Mouse (Mus musculus) adrenal gland (tissue): Measurements from ENCODE around the gene Rap1gds1.

Source experiments
- intact Hi-C: fragments of 180-260 bp; cut with DNase I; formaldehyde crosslinking; loops from one replicate; pipeline ENCODE4 v1.15.1; 2025
- long read RNA-seq, 2 experiments: library from polyadenylated mRNA; unstranded; transcript quantifications; one replicate each; pipeline ENCODE4 v2.0.0; 2020; ENCODE audit warnings: borderline replicate concordance in 1 of 2; ENCODE audit not compliant: insufficient replicate concordance in 1 of 2

Gene Rap1gds1
- long read RNA-seq, experiment 1, partial matches to known transcripts: 0 of 16 reads
- long read RNA-seq, experiment 1, other reads (novel, unspliced or antisense): 10 of 16 reads
- long read RNA-seq, experiment 2, partial matches to known transcripts: 3 of 13 reads
- long read RNA-seq, experiment 2, other reads (novel, unspliced or antisense): 3 of 13 reads

DNA sequence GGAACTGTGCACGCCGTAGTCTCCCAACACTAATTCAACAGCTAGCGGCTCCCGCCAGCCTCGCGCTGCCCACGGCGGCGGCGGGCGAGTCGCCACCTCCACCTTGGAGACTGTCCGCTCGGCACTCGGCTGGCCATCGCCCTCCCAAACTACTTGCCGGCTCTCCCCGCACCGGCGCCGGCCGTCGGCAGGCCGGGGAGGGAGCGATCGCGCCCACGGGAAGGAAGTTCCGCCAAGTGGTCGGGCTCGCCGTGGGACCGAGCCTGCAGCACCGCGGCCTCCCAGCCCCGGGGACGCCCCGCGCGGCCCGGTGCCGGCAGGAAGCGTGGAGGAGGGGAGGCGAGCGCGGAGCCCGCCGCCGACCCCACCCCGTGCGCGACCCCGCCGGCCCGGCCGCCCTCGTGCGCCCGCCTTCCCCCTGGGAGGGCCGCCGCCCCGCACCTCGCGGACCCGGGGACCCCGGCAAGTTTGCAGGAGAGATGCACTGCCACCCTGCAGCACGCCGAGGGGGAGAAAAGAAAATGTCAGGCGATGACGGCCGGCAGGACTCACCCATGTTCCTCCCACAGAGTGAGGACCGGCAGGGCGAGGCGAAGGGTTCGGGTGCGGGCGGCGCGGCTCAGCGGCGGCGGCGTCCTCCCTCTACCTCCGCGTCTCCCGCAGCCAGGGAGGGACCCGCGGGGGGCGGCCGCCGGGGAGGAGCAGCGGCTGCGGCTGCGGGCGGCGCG lies at the start of gene Rap1gds1:
TSS of gene Rap1gds1 (minus strand) at position 718 of the 728 bp plus-strand sequence.
- intact Hi-C loops: no loop called here

DNA sequence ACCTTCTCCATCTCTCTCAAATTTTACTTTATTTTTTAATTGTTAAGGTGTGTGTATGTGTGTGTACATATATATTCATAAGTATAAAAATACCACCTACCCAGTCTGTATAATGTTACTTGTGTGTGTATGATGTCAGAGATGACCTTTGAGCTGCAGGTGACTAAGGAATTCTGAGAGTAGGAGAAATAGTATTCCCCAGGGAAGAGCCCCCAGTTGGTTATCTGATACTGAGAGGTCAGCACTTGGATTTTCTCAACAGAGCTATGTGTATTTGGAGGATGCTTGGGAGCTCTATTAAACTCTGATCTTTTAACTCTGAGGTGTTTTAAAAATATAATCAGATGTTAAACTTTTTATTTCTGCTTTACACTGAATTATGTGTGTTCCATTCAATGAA lies 43.4 kb upstream of the Rap1gds1 start:
- intact Hi-C loops: no loop called here

DNA sequence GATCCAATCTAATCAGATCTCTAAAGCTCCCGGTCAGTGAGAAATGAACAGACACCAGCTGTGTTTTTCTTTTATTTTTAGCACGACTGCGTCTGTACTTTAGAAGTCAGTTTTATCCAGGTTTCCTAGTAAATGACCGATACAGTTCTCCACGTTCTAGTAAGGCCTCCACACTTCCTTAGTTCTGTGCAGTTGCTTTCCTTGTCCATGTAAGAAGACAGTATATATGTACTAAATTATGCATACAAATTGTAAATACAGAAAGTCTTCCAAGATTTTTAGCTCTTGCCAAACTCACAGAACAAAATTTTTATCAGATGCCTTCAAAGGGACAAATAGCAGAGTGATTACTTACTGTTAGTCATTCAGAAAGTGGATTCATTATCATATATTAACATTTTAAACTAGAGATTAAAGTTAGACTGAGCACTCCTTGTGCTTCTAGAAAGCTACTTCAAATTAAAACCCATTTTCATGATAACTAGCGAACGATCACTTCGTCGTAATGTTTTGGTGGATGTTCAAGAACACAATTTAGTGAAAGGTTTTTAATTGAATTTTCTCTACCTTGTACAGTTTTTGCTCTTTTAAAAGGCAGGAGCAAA lies 41.8 kb upstream of the Rap1gds1 start:
- intact Hi-C loops: no loop called here

DNA sequence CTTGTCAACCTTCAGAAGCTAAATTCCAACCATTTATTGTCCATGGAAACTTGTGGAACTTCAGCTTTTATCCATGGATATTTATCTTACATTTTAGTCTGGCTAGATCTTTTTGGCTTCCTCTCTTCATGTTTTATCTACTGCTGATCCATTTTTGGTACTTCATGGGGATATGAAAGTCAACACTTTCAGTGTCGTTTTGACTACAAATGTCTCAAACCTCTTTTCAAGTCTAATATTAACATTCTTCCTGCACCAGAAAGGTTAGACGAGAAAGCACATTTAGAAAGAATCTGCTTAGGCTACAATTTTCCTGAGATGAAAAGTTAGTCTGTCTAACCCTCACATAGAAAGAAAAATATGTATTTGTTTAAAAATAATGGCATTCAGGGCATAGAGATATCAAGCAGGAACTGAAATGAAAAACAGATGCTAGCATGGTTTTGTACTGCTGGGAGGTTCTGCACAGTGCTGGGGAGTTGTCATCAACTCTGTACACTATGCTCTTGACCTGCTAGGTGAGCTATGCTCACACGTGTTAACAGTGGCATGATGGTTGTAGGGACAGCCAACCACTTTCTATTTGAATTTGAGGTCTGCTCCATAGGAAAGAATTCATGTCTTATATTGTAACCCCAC lies 37.5 kb upstream of the Rap1gds1 start:
- intact Hi-C loops: no loop called here

DNA sequence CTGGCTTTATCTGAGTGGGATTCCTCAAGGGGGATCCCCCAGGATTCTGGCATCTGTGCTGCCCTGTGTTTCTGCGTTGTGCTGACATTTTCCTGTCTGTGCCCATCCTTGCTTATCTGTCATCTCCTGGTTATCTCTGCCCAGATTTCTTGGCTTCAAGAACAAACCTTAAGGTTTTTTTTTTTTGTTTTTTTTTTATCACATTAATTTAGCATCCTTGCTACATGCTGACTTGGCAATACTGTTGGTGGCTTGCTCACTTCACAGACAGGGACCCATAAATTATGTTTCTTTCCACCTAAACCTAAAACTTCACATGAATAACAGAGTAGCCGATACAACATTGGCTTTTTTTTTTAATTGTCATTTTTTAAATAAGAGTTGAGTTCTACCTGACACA lies 36.9 kb upstream of the Rap1gds1 start:
- intact Hi-C loops: no loop called here

DNA sequence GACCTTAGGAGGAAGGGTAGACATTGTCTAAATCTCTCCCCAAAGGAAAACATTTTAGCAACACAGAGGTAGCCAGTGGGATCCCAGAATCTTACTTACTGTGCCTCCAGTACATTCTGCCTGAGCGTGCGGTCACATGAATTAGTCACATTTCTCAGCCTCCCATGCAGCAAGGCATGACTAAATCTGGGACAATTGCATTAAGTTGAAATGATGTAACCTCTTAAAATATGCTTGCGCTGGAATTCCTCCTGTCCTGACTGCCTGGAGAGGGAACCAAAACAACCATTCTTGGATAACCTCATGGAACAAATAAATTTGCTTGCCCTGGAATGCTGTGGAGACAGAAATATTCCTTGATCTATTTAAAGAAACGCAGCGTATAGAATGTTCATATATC lies 33.2 kb upstream of the Rap1gds1 start:
- intact Hi-C loops: no loop called here

DNA sequence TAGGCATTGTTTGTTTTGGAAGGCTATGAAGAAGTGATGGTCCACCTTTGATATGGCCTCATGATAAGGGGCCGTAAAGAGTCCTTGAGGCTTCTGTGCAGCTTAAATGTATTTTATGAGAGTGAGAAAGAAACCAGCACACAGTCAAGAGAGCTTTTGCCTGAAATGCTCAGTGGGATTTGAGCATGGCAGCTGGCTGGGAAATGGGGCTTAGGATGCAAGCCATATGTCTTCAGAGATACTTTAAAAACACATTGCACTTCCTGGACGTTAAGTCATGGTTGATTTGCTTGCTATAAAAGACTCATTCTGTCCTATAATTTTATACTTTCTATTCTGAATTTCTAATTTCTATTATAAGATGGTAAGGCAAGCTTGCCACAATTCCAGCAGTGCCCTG lies 28.9 kb upstream of the Rap1gds1 start:
- intact Hi-C loops: no loop called here

DNA sequence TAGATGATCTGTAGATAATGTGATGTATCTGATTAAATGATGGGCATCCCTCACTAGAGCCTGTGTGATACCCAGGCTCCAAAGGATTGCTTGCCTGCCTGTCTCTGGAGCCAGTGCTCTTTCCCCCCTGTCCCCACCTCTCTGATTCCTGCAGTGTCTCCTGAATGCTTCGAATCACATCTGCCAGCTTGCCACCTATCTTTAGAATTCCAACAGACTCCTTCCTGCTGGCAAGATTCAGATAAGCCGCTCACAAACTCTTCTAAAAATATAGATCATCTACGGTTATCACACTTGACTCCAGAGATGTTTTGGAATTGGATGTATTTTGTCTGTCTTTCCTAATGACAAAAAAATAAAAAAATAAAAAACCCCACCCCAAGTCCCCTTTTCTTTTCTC lies 28.3 kb upstream of the Rap1gds1 start:
- intact Hi-C loops: no loop called here

DNA sequence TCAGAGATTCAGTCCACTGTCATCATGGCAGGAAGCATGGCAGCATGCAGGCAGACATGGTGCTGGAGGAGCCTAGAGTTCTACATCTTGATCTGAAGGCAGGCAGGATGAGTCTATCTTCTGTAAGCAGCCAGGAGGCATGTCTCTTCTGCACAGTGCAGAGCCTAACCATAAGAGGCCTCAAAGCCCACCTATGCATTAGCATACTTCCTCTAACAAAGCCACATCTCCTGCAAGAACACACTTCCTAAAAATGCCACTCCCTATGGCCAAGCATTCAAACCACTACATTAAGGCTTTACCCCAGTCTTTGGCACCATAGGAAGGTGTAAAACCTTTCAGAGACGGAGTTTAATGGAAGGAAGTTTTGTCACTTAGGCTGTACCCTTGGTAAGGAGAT lies 26.9 kb upstream of the Rap1gds1 start:
- intact Hi-C loops: no loop called here

DNA sequence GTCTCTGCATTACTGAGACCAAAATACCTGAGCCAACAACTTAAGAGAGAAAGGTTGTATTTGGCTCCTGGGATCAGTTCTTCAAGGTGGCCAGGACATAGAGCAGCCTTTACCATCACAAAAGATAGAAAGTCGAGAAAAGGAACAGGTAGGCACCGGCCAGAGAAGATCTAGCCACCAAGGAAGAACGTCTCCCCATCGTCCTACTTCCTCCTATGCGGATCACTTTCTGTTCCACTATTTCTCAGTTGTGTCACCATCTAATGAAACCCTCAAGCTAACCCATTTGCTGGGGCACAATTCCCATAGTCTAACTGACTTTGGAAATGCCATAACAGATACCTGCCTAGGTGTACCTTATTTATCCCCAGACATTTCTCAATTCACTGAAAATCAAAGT lies 24.3 kb upstream of the Rap1gds1 start:
- intact Hi-C loops: no loop called here

DNA sequence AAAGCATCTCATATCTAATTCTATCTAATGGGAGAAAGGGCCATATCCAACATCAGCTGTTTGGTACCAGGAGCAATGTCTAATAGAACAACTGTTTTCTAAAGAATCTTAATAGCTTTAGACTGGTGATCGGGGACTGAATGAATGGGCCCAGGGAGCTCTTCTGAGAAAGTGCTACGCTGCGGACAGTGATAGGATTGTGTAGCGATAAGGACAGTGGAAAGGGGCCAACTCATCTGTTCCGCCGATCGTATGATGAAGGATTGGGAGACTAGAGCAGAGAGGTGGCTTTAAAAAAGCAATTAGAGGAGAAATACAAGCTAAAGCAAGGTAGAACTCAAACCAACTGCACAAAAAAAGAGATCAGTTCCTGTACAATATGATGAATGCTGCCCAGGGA lies 20.9 kb upstream of the Rap1gds1 start:
- intact Hi-C loops: no loop called here

DNA sequence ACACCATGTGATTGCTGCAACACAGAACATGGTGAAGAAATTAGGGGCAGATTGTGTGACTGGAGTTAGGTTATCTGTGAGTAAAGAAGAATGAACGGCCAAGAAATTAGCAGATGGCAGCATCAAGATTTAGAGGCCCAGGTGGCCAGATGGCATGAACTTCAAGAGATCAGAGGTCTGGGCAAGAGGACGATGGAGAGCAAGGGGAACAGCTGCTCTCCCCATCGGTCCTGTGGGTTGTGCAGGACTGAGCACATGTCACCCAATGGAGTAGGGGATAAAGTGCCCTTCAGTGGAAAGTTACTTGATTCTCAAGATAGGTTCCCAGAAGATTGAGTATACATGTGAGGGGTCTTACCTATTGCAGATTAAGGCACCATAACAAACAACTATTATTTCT lies 13.5 kb upstream of the Rap1gds1 start:
- intact Hi-C loops: no loop called here

DNA sequence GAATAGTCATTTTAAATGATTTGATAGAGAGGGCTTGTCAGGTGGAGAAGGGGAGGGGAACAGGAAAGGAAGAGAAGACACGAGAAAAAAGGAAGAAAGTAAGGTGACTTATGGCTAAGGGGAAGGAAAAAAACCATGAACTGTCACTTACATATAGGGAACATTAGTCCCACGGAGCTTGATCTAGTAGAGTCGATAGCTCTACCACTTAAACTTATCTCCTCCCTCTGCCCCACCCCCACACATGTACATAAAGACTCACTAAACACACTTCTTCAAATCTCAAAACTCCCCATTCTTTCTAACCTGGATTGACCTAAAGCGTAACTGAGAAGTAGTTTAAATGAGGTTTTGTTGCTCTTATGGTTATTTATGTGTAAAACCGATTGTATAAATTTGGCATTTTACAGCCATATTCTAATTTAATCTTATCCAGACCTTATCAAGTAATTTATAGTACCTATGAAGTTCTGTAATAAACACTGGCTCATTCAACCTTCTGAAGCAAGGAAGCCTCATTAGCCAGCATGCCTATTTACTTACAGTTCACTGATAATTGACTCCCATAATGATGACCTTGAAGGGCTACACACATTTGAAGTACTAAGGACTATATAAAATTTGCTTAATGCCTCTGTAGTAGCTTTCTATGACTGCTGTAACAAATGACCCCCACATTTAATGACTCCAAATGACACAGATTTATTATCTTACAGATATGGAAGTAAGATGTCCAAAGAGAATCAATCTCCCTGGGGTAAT lies 9.0 kb upstream of the Rap1gds1 start:
- intact Hi-C loops: no loop called here

DNA sequence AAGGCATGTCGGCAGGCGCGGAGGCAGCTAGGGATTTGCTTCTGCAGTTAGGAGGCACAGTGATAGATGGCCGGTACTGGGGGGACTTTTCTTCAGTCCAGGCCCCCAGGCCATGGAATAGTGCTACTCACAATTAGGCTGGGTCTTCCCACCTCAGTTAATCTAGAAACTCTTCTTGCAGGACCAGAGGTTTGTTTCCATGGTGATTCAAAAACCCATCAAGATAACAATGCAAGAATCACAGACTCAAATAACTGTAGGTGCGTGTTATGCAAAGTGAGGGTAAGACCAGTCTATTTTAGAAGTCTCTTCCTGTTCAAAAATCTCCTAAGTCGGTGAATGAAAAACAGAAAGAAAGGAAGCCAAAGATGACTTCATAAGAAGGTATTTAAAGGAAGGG lies 4.8 kb upstream of the Rap1gds1 start:
- intact Hi-C loops: no loop called here

DNA sequence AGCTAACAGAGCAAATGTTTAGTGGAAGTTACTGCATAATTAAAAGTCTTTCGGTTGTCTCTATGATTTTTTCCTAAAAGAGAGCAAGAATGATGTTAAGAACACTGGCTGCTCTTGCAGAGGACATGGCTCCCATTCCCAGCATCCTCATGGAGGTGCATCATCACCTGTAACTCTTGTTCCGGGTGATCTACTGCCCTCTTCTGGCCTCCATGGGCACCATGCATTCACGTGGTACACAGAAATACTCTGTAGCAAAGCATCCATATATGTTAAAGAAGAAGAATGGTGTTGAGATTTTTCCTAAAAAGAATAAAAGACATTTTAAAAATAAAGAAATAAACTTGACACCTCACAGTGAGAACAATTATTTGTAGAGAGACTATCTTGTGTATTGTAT lies 3.0 kb upstream of the Rap1gds1 start:
- intact Hi-C loops: no loop called here

DNA sequence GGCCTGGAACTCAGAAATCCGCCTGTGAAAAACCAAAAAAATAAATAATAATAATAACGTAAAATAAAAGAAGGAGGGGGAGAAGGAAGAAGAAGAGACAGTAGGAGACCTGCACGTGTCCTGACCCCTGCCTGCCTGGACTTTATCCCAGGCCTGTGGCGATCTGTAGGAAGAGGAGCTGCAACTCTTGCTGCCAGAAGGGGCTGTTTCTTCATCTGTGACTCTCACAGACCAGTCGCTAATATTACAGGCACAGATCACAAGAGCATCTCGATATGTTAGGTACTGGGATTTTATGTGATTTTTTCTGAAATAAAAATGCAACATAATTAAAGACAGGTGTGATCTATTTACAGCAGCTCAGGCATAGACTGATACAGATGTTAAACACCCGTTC lies 1.1 kb upstream of the Rap1gds1 start:
- intact Hi-C loops: no loop called here

DNA sequence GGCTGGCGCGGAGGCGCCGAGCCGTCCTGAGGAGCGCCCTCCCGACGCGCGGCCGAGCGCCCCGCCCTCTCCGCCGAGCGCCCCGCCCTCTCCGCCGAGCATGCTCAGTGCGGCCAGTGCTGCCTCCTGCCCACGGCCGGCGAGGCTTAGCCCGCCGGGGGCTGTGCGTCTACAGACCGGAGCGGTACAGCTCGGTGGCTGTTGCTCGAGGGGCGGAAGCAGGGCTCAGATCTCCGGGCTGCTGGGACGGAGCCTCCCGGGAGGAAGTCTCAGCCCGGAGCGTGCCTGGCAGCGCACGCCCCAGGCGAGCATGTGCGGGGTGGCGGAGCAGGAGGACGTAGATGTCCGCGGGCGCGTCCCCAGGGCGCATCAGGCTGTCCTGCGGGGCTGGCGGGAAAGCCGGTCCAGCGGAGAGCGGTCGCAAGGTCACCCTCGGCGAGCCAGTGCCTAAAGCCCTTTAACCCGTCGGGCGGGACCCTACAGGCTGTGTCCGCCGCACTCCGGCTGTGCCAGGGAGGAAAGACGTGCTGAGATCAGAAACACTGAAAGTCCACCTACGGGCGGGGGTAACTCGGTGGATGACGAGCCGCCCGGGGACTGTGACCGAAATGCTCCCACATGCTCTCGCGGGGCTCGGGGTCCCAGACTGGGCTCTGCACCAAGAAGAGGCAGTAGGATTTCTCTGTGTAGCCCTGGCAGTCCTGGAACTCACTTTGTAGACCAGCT lies 495 bp upstream of the Rap1gds1 start:
- intact Hi-C loops: no loop called here

DNA sequence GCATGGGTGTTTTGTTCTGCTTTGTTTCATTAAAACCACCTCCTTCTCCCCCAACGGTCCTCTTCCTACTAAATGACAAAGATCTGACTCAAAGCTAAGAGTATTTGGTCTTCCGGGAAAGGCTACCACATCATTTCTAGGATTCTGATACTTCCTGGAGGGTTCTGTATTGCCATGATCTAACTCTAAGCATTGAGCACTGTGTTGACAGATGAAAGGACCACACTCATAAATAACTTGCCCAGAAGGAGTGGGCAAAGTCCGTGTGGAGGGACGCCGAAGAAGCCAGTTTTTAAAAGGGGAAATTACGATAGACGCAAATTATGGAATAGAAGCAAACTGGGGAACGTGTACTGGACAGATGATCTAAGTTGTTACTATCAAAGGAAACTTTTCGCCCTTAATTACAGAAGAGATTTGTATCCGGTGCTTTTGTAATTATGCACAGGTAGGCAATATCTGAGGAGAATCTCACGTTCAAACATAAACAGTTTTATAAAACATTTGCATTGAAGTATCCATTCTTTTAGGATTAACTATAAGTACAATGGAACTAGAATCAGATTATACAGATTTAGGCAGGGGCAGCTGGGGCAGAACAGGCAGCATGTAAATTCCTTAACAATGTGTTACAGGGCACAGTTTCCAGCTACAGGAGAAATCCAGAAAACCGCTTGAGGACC lies 1.1 kb downstream of the Rap1gds1 start:
- intact Hi-C loops: no loop called here

DNA sequence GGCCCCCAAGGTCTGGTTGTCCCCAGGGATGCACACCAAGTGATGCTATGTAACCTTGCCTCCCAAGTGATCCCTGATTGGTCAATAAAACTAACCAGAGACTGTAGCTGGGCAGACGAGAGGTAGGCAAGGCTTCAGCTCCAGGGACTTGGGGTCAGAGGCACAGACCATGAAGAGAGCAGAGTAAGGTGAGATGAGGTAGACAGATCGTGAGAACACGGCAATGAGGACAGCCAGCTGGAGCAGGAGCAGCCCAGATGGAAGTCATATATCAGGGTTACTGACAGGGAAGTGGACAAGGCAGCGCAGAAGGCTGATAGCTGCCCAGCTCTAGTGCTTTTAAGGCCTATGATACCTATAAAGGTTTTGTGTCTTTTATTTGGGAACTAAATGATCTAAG lies 5.5 kb downstream of the Rap1gds1 start:
- intact Hi-C loops: no loop called here

DNA sequence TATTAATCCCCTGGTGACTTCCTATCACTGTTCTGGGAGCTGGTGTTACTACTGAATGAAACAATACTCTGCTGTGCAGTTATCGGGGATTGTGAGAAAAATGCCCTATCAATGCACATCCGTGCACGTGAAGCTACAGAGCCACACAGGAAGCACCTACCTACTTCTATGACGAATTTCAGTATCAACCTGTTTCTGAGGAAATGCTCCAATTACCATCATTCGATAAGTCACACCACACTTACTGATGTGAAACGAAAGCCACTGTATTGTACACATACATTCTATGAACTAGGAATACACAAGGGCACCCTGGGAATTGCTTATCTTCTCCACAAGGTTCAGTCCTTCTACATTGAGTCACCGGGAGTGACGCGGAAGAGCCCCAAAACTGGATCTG lies 10.9 kb downstream of the Rap1gds1 start:
- intact Hi-C loops: no loop called here

DNA sequence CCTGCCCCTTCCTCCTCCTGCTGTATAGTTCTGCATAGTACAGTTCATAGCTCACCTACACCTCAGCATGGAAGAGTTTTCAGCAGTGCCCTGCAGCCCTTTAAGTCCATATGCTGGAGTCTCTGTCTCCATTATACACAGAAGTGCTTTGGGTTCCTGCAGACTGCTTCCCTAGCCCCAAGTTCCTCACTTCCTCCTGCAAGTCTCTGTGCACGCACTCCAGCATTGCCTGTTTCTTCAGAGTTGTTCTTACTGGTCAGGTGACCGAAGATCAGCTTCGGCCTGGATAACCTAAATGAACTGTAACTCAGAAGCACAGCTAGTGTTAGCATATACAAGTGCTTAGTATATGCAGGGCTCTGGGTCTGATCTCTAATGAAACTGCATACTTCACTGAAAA lies 12.9 kb downstream of the Rap1gds1 start:
- intact Hi-C loops: no loop called here
